Mouse (Mus musculus): ENCODE data around the gene Cd3eap. TPM values are rescaled to one million over a fixed set of nuclear protein-coding genes. Genes with fewer than 3 reads are reported as not detected.

The Cd3eap gene
- total and polyA plus RNA-seq, 3 experiments: 43.9 to 49.8 TPM; not detected in 1

- TF ChIP-seq POLR2AphosphoS2 (IDR thresholded peaks at IDR 0.05; ENCODE audit: low read length): no peak
- no peak for TF ChIP-seq MAFK (IDR thresholded peaks at IDR 0.05; ENCODE audit: borderline replicate concordance, low read depth, low read length)
Observed at GRCm38 (mm10) chr7:19342481-19343027, 16.7 kb downstream of the Cd3eap start (continued).

GRCm38 (mm10) chr7:19341761-19342409 is 17.4 kb downstream of the Cd3eap start:
- Histone ChIP-seq H3K4me1 (ENCODE audit: control insufficient read depth in 1 of 2, insufficient read depth in 2 of 2, low read length in 2 of 2) (peaks cover 2 to 18% of the 10 kb centered on the region in 2 experiments; a peak in 3 of 4 replicates), H3K27me3 (ENCODE audit: control insufficient read depth in 1 of 2, insufficient read depth in 2 of 2, low read length in 2 of 2) (peaks cover 0 to 6% of the 10 kb centered on the region in 2 experiments; a peak in 2 of 4 replicates), H3K9ac (ENCODE audit: control insufficient read depth, low read depth, low read length, poor library complexity, severe bottlenecking) (peak overlapping the region; percentile 18; the same call in 1 of the 2 replicates), H3K27ac (ENCODE audit: control insufficient read depth, low read depth, low read length) (no peak overlapping the region), H3K4me3 (ENCODE audit: control insufficient read depth in 1 of 2, insufficient read depth in 1 of 2, low read depth in 2 of 2, low read length in 2 of 2) (peak overlapping the region; percentile 18 to 36; a peak in 3 of 4 replicates), H3K79me2 (ENCODE audit: control insufficient read depth, insufficient read depth, low read length, poor library complexity) (no peaks in the 10 kb centered on the region), H3K36me3 (ENCODE audit: control insufficient read depth in 1 of 2, insufficient read depth in 2 of 2, low read length in 2 of 2) (peaks cover 0 to 5% of the 10 kb centered on the region in 2 experiments; a peak in 2 of 4 replicates), H3K9me3 (replicated peaks; ENCODE audit: insufficient read depth, low read length) (no peaks in the 10 kb centered on the region)
- DNase-seq (ENCODE audit: low read depth, low spot score): no peak
- TF ChIP-seq CHD1 (IDR thresholded peaks at IDR 0.05; ENCODE audit: low read depth, low read length) (no peak), EP300 (IDR thresholded peaks at IDR 0.05; ENCODE audit: low read depth in 1 of 2, low read length in 2 of 2) (no peak), RAD21 (IDR thresholded peaks at IDR 0.05; ENCODE audit: low read depth, low read length) (no peak), ELF1 (IDR thresholded peaks at IDR 0.05; ENCODE audit: low read depth, low read length) (no peak), MAFK (IDR thresholded peaks at IDR 0.05; ENCODE audit: borderline replicate concordance, low read depth, low read length) (no peak), SIN3A (IDR thresholded peaks at IDR 0.05; ENCODE audit: low read length) (no peak), USF2 (IDR thresholded peaks at IDR 0.05; ENCODE audit: borderline replicate concordance in 1 of 2, insufficient read depth in 1 of 2, low read depth in 1 of 2, low read length in 2 of 2) (no peak), ZMIZ1 (IDR thresholded peaks at IDR 0.05; ENCODE audit: low read depth, low read length) (no peak), NRF1 (IDR thresholded peaks at IDR 0.05; ENCODE audit: insufficient read depth, low read depth, low read length, poor library complexity, severe bottlenecking) (no peak), ZKSCAN1 (IDR thresholded peaks at IDR 0.05; ENCODE audit: low read depth, low read length) (no peak), POLR2AphosphoS2 (IDR thresholded peaks at IDR 0.05; ENCODE audit: low read length) (no peak), UBTF (IDR thresholded peaks at IDR 0.05; ENCODE audit: borderline replicate concordance, insufficient read depth, low read depth, low read length) (no peak), MEF2A (IDR thresholded peaks at IDR 0.05; ENCODE audit: extremely low read depth, insufficient replicate concordance, low read depth, low read length, poor library complexity, severe bottlenecking) (no peak), ZC3H11A (IDR thresholded peaks at IDR 0.05; ENCODE audit: low read depth, low read length) (no peak), ZNF384 (IDR thresholded peaks at IDR 0.05; ENCODE audit: low read depth, low read length) (no peak)

Measured in MEL (cell line).